Mouse (Mus musculus) hindbrain, embryonic 15.5 days (tissue): Measurements from ENCODE around the gene Nfatc3. TPM values are rescaled to one million over a fixed set of nuclear protein-coding genes. Genes with fewer than 3 reads are reported as not detected.
"Not testable (repeated sequence)": the region's sequence is repeated elsewhere in the genome, so short reads cannot be mapped to it uniquely, and the experiment has no call there.

Experiments used
- ATAC-seq: fragments of 200-750 bp; cut with Nextera tagmentation; 2 replicates; pipeline ENCODE4 v1.8.0; 2017; ENCODE audit warnings: low read depth, moderate number of reproducible peaks, moderate TSS enrichment; ENCODE audit not compliant: low FRiP score
- H3K27ac ChIP-seq: fragments of 300-500 bp; sonication (generic); replicated peaks from 2 replicates; pipeline ENCODE4 v1.5.1; 2015; ENCODE audit warnings: mild to moderate bottlenecking, inconsistent platforms
- H3K27me3 ChIP-seq: fragments of 300-500 bp; sonication (generic); 2 replicates; pipeline ENCODE4 v1.6.1; 2015; ENCODE audit warnings: control low read depth, inconsistent platforms
- H3K36me3 ChIP-seq: fragments of 300-500 bp; sonication (generic); 2 replicates; pipeline ENCODE4 v1.6.1; 2015; ENCODE audit warnings: control low read depth, inconsistent platforms
- H3K4me1 ChIP-seq: fragments of 300-500 bp; sonication (generic); replicated peaks from 2 replicates; pipeline ENCODE4 v1.6.1; 2015; ENCODE audit warnings: control low read depth, inconsistent platforms
- H3K4me2 ChIP-seq: fragments of 300-500 bp; sonication (generic); 2 replicates; pipeline ENCODE4 v1.6.1; 2015; ENCODE audit warnings: moderate library complexity, mild to moderate bottlenecking, inconsistent platforms
- H3K4me3 ChIP-seq: fragments of 300-500 bp; sonication (generic); 2 replicates; pipeline ENCODE4 v1.5.1; 2015; ENCODE audit warnings: mild to moderate bottlenecking, inconsistent platforms
- H3K9ac ChIP-seq: fragments of 300-500 bp; sonication (generic); 2 replicates; pipeline ENCODE4 v1.6.1; 2015; ENCODE audit warnings: inconsistent platforms
- H3K9me3 ChIP-seq: fragments of 300-500 bp; sonication (generic); 2 replicates; pipeline ENCODE4 v1.6.1; 2016; ENCODE audit warnings: control low read depth, inconsistent platforms
- WGBS: fragments of 180-500 bp; shearing (Covaris S2); methylation state at CpG from one replicate; pipeline ENCODE4 v1.1.7; 2015; 5-methylcytosine and 5-hydroxymethylcytosine counted together
- polyA plus RNA-seq: library from polyadenylated mRNA; unstranded; fragments of >200 nt; fragmentation: Nextera tagmentation; extraction: Ambion mirVana; gene quantifications from 2 replicates; pipeline ENCODE4 v1.2.1, GENCODE M21; 2015

Nfatc3 gene
- 3.0 and 3.7 TPM in 2 replicates for polyA plus RNA-seq

GRCm38 (mm10) chr8:106058731-106059612, at the start of gene Nfatc3:
Nfatc3 (plus strand) TSS chr8:106058840.
- peak within 1 kb of the TSS; percentile 68 for H3K4me3 ChIP-seq
- H3K9me3 ChIP-seq, result no peaks in the 10 kb centered on the region
- WGBS, result 2% methylated on average over 44 of the region's 52 CpGs
- no peaks in the 10 kb centered on the region for H3K27me3 ChIP-seq
- H3K36me3 ChIP-seq, result 0 out of 2 replicates have a peak, but pooled peaks cover 4% of the 10 kb centered on the region
- peak; percentile 97 for ATAC-seq
- H3K27ac ChIP-seq, result peak within 1 kb of the TSS; percentile 92
- peaks cover 40% of the 10 kb centered on the region for H3K4me1 ChIP-seq
- H3K9ac ChIP-seq, result peak within 1 kb of the TSS; percentile 65
- peak within 1 kb of the TSS; percentile 89 for H3K4me2 ChIP-seq

GRCm38 (mm10) chr8:106010748-106011642, 47.6 kb upstream of the Nfatc3 start:
- no peaks in the 10 kb centered on the region for H3K9me3 ChIP-seq
- H3K4me3 ChIP-seq, result peak overlapping the region; percentile 86
- WGBS, result 2% methylated on average over 74 of the region's 74 CpGs
- peak overlapping the region; percentile 78 for H3K27ac ChIP-seq
- peaks cover 8% of the 10 kb centered on the region; the same call in 1 of the 2 replicates for H3K36me3 ChIP-seq
- peaks cover 19% of the 10 kb centered on the region for H3K4me1 ChIP-seq
- no peaks in the 10 kb centered on the region for H3K27me3 ChIP-seq
- peak; percentile 95 for ATAC-seq
- H3K9ac ChIP-seq, result peak overlapping the region; percentile 88
- H3K4me2 ChIP-seq, result peak overlapping the region; percentile 94

GRCm38 (mm10) chr8:106011643-106011986, 47.0 kb upstream of the Nfatc3 start, which contains the start of gene Ddx28:
Ddx28 (minus strand) TSS chr8:106011882.
- peaks cover 19% of the 10 kb centered on the region for H3K4me1 ChIP-seq
- ATAC-seq, result 0 out of 2 replicates have a peak, but pooled peaks have one; percentile 23
- peak within 1 kb of the TSS; percentile 78 for H3K27ac ChIP-seq
- WGBS, result 2% methylated on average over 6 of the region's 6 CpGs
- peaks cover 12% of the 10 kb centered on the region; the same call in 1 of the 2 replicates for H3K36me3 ChIP-seq
- no peaks in the 10 kb centered on the region for H3K27me3 ChIP-seq
- peak within 1 kb of the TSS; percentile 86 for H3K4me3 ChIP-seq
- H3K4me2 ChIP-seq, result peak within 1 kb of the TSS; percentile 94
- H3K9ac ChIP-seq, result peak within 1 kb of the TSS; percentile 88
- H3K9me3 ChIP-seq, result no peaks in the 10 kb centered on the region

- peak overlapping the region; percentile 94 for H3K4me2 ChIP-seq
- H3K27me3 ChIP-seq, ATAC-seq, H3K27ac ChIP-seq, H3K9me3 ChIP-seq, H3K9ac ChIP-seq: not testable (repeated sequence)
- peak overlapping the region; percentile 86 for H3K4me3 ChIP-seq
- 84% methylated on average over 8 of the region's 8 CpGs for WGBS
- H3K36me3 ChIP-seq, result peaks cover 15% of the 10 kb centered on the region; the same call in 1 of the 2 replicates
- peaks cover 19% of the 10 kb centered on the region for H3K4me1 ChIP-seq
Observed at GRCm38 (mm10) chr8:106012203-106012602, 46.4 kb upstream of the Nfatc3 start.

DNA sequence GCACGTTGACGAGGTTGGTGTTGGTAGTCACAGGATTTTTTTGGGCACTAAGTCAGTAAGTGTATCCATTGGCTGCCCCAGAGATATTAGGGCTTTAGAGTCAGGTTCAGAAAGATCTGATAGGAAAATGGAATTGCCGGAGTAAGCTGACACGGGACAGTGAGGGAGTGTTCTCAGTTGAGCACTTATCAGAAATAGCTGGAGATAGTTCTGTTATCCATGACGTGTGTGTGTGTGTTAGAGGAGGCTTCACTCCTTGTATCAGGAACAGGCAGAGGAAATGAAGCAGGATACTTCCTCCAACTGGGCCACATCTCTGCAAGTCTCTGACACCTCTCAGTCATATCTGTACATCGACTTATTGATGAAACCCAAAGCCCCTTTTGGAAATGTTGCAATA, 42.4 kb upstream of the Nfatc3 start:
- no peaks in the 10 kb centered on the region for H3K27me3 ChIP-seq
- H3K4me1 ChIP-seq, result peaks cover 6% of the 10 kb centered on the region
- no peak overlapping the region for H3K4me3 ChIP-seq
- no peak for ATAC-seq
- no peak overlapping the region for H3K9ac ChIP-seq
- H3K27ac ChIP-seq, result no peak overlapping the region
- H3K4me2 ChIP-seq, result no peak overlapping the region
- WGBS, result 92% methylated on average over 6 of the region's 6 CpGs
- peaks cover 16% of the 10 kb centered on the region; the same call in 1 of the 2 replicates for H3K36me3 ChIP-seq
- H3K9me3 ChIP-seq, result no peaks in the 10 kb centered on the region

DNA sequence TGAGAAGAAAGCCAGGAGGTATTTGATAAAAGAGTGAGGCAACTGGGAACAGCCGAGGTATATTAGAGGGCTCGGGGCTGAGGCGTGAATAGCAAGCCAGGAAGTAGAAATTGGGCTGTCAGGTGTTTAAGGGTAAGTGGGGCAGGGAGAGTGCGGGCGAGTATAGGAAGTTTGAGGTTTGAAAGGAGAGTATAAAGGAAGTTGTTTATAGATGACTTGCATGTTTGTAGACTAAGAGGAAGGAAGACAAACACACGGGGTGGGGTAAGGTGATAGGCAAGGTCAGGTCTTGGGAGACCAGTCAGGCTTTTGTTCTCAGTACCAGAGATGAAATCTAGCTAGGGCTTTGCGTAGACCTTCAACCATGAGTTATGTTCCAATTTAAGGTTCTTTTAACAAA, 41.5 kb upstream of the Nfatc3 start:
- WGBS, result 94% methylated on average over 7 of the region's 7 CpGs
- Histone ChIP-seq H3K4me3 (no peak overlapping the region), H3K9me3 (no peaks in the 10 kb centered on the region), H3K9ac (no peak overlapping the region), H3K4me1 (peaks cover 1% of the 10 kb centered on the region), H3K27me3 (no peaks in the 10 kb centered on the region), H3K36me3 (peaks cover 16% of the 10 kb centered on the region; the same call in 1 of the 2 replicates), H3K27ac (no peak overlapping the region), H3K4me2 (no peak overlapping the region)
- no peak for ATAC-seq

DNA sequence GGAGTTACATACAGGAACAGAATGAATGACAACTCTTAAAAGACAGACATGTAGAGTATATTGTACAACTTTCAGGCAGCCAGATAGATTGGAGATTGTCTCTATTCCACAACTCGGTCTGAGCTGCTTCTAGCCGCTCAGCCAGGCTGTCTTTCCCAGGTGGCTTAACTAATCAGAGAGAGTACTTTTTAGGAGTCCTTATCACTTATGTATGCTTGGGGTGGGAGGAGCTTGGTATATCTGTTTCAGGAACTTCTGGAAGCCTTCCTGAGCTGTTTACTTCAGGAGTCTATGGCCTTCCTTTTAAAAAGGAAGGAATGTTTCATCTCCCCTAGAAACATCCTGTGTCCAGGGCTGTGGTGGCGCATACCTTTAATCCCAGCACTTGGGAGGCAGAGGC, 40.6 kb upstream of the Nfatc3 start:
- 91% methylated on average over 3 of the region's 3 CpGs for WGBS
- ATAC-seq, result no peak
- H3K4me2 ChIP-seq, result no peak overlapping the region

GRCm38 (mm10) chr8:106022483-106022882, 36.2 kb upstream of the Nfatc3 start:
- Histone ChIP-seq H3K4me1 (no peaks in the 10 kb centered on the region), H3K4me2 (no peak overlapping the region), H3K27ac (no peak overlapping the region), H3K9me3 (no peaks in the 10 kb centered on the region), H3K9ac (no peak overlapping the region), H3K27me3 (no peaks in the 10 kb centered on the region), H3K4me3 (no peak overlapping the region), H3K36me3 (peaks cover 8% of the 10 kb centered on the region; the same call in 1 of the 2 replicates)
- peak; percentile 61; the same call in 1 of the 2 replicates for ATAC-seq

More for the DNA sequence above, 40.6 kb upstream of the Nfatc3 start:
- Histone ChIP-seq H3K27ac (no peak overlapping the region), H3K9me3 (no peaks in the 10 kb centered on the region), H3K4me1 (no peaks in the 10 kb centered on the region), H3K4me3 (no peak overlapping the region), H3K36me3 (peaks cover 16% of the 10 kb centered on the region; the same call in 1 of the 2 replicates), H3K9ac (no peak overlapping the region), H3K27me3 (no peaks in the 10 kb centered on the region)

DNA sequence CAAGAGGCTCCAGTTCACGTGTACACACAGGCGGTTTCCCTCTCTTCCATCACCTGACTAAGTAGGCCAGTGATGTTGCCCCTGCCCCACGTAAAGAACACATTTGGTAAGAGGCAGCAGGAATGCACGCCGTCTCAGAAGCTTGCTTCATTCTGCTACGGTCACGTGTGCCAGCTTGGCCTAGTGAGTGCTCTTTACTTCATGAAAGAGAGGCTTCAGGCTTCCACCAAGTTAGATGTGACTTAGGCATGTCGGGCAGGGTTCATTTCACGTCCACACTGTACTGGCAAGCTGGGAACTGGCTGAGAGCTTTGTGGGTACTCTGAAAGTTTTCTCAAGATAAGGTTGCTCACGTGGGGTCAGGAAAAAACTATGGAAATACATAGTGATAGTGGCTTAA, 19.9 kb upstream of the Nfatc3 start:
- 93% methylated on average over 10 of the region's 10 CpGs for WGBS
- Histone ChIP-seq H3K27ac (no peak overlapping the region), H3K4me1 (no peaks in the 10 kb centered on the region), H3K36me3 (peaks cover 13% of the 10 kb centered on the region; the same call in 1 of the 2 replicates), H3K4me3 (no peak overlapping the region), H3K9ac (no peak overlapping the region), H3K4me2 (no peak overlapping the region), H3K27me3 (no peaks in the 10 kb centered on the region), H3K9me3 (no peaks in the 10 kb centered on the region)
- ATAC-seq, result no peak

- 82% methylated on average over 4 of the region's 4 CpGs for WGBS
- Histone ChIP-seq H3K27ac (no peak overlapping the region), H3K9me3 (no peaks in the 10 kb centered on the region), H3K4me3 (no peak overlapping the region), H3K9ac (no peak overlapping the region), H3K4me2 (no peak overlapping the region), H3K27me3 (no peaks in the 10 kb centered on the region), H3K36me3 (peaks cover 14% of the 10 kb centered on the region; the same call in 1 of the 2 replicates), H3K4me1 (no peaks in the 10 kb centered on the region)
- ATAC-seq, result no peak
Observed at GRCm38 (mm10) chr8:106039605-106040004, 19.0 kb upstream of the Nfatc3 start.

DNA sequence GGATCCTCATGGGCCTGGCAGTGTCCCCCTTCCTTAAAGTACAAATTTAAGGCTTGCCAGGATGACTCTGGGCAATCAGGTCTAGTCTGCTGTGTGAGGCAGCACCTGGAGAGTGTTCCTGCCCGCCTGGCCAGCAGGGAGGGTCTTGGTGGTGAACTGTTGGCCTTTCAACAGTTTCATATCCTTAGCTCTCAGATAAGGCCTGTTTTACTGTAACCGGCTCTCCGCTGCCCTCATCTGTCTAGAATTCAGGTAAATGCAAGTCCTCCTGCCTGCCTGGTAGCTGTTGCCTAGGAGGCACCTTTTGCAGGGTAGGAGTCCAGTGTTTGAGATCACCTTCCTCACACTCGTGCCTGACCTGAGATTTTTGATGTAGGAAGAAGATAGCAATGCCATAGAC, 18.4 kb upstream of the Nfatc3 start:
- 79% methylated on average over 4 of the region's 4 CpGs for WGBS

More for the DNA sequence above, 18.4 kb upstream of the Nfatc3 start:
- ATAC-seq, result no peak
- no peak overlapping the region for H3K4me3 ChIP-seq
- no peak overlapping the region for H3K4me2 ChIP-seq
- H3K4me1 ChIP-seq, result no peaks in the 10 kb centered on the region
- H3K27me3 ChIP-seq, result no peaks in the 10 kb centered on the region
- no peak overlapping the region for H3K27ac ChIP-seq
- H3K9me3 ChIP-seq, result no peaks in the 10 kb centered on the region
- H3K9ac ChIP-seq, result no peak overlapping the region
- peaks cover 18% of the 10 kb centered on the region; the same call in 1 of the 2 replicates for H3K36me3 ChIP-seq
